Mouse (Mus musculus): ENCODE data around the gene Pappa. TPM values are rescaled to one million over a fixed set of nuclear protein-coding genes. Genes with fewer than 3 reads are reported as not detected.

Pappa gene
- polyA plus RNA-seq, 1 experiment, result not detected

GRCm38 (mm10) chr4:65279979-65280677 is 156.2 kb downstream of the Pappa start:
- TF ChIP-seq GATA1 (IDR thresholded peaks at IDR 0.05; ENCODE audit: low read length), result no peak

GRCm38 (mm10) chr4:65280888-65281287 is 156.9 kb downstream of the Pappa start:
- TF ChIP-seq GATA1 (IDR thresholded peaks at IDR 0.05; ENCODE audit: low read length), result no peak

GRCm38 (mm10) chr4:65283611-65284010 is 159.6 kb downstream of the Pappa start:
- no peak for TF ChIP-seq GATA1 (IDR thresholded peaks at IDR 0.05; ENCODE audit: low read length)

GRCm38 (mm10) chr4:65285165-65285564 is 161.2 kb downstream of the Pappa start:
- no peak for TF ChIP-seq GATA1 (IDR thresholded peaks at IDR 0.05; ENCODE audit: low read length)

GRCm38 (mm10) chr4:65289247-65289646 is 165.3 kb downstream of the Pappa start:
- no peak for TF ChIP-seq GATA1 (IDR thresholded peaks at IDR 0.05; ENCODE audit: low read length)

GRCm38 (mm10) chr4:65295741-65296140 is 171.8 kb downstream of the Pappa start:
- TF ChIP-seq GATA1 (IDR thresholded peaks at IDR 0.05; ENCODE audit: low read length), result no peak

GRCm38 (mm10) chr4:65296356-65296967 is 172.5 kb downstream of the Pappa start:
- TF ChIP-seq GATA1 (IDR thresholded peaks at IDR 0.05; ENCODE audit: low read length), result no peak

- TF ChIP-seq GATA1 (IDR thresholded peaks at IDR 0.05; ENCODE audit: low read length), result no peak
Observed at GRCm38 (mm10) chr4:65296968-65297499, 173.1 kb downstream of the Pappa start.

GRCm38 (mm10) chr4:65298212-65299181 is 174.5 kb downstream of the Pappa start:
- no peak for TF ChIP-seq GATA1 (IDR thresholded peaks at IDR 0.05; ENCODE audit: low read length)

- TF ChIP-seq GATA1 (IDR thresholded peaks at IDR 0.05; ENCODE audit: low read length), result no peak
Observed at GRCm38 (mm10) chr4:65299365-65299764, 175.4 kb downstream of the Pappa start.

GRCm38 (mm10) chr4:65300431-65300830 is 176.5 kb downstream of the Pappa start:
- no peak for TF ChIP-seq GATA1 (IDR thresholded peaks at IDR 0.05; ENCODE audit: low read length)

- no peak for TF ChIP-seq GATA1 (IDR thresholded peaks at IDR 0.05; ENCODE audit: low read length)
Observed at GRCm38 (mm10) chr4:65302666-65303065, 178.7 kb downstream of the Pappa start.

GRCm38 (mm10) chr4:65317877-65318525 is 194.0 kb downstream of the Pappa start:
- no peak for TF ChIP-seq GATA1 (IDR thresholded peaks at IDR 0.05; ENCODE audit: low read length)

GRCm38 (mm10) chr4:65321340-65321739 is 197.4 kb downstream of the Pappa start:
- no peak for TF ChIP-seq GATA1 (IDR thresholded peaks at IDR 0.05; ENCODE audit: low read length)

- no peak for TF ChIP-seq GATA1 (IDR thresholded peaks at IDR 0.05; ENCODE audit: low read length)
Observed at GRCm38 (mm10) chr4:65321959-65322358, 198.0 kb downstream of the Pappa start.

Measured in G1E-ER4 (cell line).